Mouse (Mus musculus) heart, adult 2 months (tissue): ENCODE results near the gene Pacs1.

Experiments
- CTCF ChIP-seq: fragments of 200-600 bp; IDR thresholded peaks from 2 replicates; pipeline ENCODE4 v1.8.1; 2022; ENCODE audit warnings: antibody characterized with exemption, mild to moderate bottlenecking, moderate library complexity
- EP300 ChIP-seq: fragments of 200-500 bp; IDR thresholded peaks from 2 replicates; pipeline ENCODE4 v1.6.1; 2011; ENCODE audit warnings: low read depth, low read length, control low read depth; ENCODE audit not compliant: insufficient read depth
- POLR2A ChIP-seq: fragments of 200-500 bp; IDR thresholded peaks from 2 replicates; pipeline ENCODE4 v1.6.1; 2011; ENCODE audit warnings: mild to moderate bottlenecking, low read depth, low read length, control low read depth; ENCODE audit not compliant: insufficient read depth

DNA sequence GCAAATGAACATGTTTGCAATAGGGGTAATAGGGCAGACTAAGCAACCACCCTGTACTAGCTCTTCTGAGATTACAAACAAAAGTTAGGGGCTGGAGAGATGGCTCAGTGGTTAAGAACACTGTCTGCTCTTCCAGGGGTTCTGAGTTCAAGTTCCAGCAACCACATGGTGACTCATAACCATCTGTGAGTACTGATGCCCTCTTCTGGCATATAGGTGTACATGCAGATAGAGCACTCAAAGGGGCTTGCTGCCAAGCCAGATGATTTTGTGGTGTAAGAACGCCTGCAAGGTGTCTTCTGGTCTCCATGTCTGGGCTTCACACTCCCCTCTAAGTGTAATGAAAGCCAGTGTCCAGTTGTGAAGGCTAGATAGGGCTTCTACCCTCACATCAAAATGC lies 143.1 kb downstream of the Pacs1 start:
- TF ChIP-seq POLR2A (no peak), CTCF (peak; percentile 63), EP300 (no peak)
